Mouse (Mus musculus) lung, postnatal 0 days (tissue): ENCODE results near the gene Zfp36l1.

Experiments
- CTCF ChIP-seq: IDR thresholded peaks from 2 replicates; pipeline ENCODE4 v1.5.1; 2016; ENCODE audit warnings: antibody characterized with exemption, mild to moderate bottlenecking
- EP300 ChIP-seq: IDR thresholded peaks from 2 replicates; pipeline ENCODE4 v1.6.1; 2016; ENCODE audit warnings: antibody characterized with exemption, mild to moderate bottlenecking, control low read depth

GRCm38 (mm10) chr12:80136264-80136930 is 23.6 kb upstream of the Zfp36l1 start:
- TF ChIP-seq CTCF: no peak
- TF ChIP-seq EP300: no peak
